Mouse (Mus musculus) heart, adult 10 weeks (tissue): Measurements from ENCODE around the gene Ublcp1. TPM values are rescaled to one million over a fixed set of nuclear protein-coding genes. Genes with fewer than 3 reads are reported as not detected.

Source experiments
- polyA plus RNA-seq: library from polyadenylated mRNA; stranded (reverse); fragments of 350-450 nt; fragmentation: Illumina TruSeq; extraction: RNeasy Lipid Tissue Mini Kit (QIAGEN cat#74804); gene quantifications from one replicate; pipeline ENCODE4 v1.2.3, GENCODE M21; 2014; ENCODE audit warnings: low read depth, low replicate concordance

The Ublcp1 gene
- polyA plus RNA-seq = 53.6 TPM

GRCm38 (mm10) chr11:44470432-44471336, at the start of gene Ublcp1:
TSS of gene Ublcp1 (minus strand) at chr11:44470498.

GRCm38 (mm10) chr11:44518281-44519095, 48.2 kb upstream of the Ublcp1 start, which contains the start of gene Rnf145:
TSS of gene Rnf145 (plus strand) at chr11:44518964.

Other genes with a start within 250 kb of the Ublcp1 start
- gene Il12b, start 70.4 kb downstream of the Ublcp1 start, polyA plus RNA-seq = not detected
- 11.6 TPM for gene Rnf145, start 48.5 kb upstream of the Ublcp1 start, polyA plus RNA-seq
- gene Ebf1, start 146.8 kb upstream of the Ublcp1 start, polyA plus RNA-seq = 7.1 TPM